Mouse (Mus musculus) limb, embryonic 11.5 days (tissue): Measurements from ENCODE around the gene Plcb1. TPM values are rescaled to one million over a fixed set of nuclear protein-coding genes. Genes with fewer than 3 reads are reported as not detected.

Source experiments
- ATAC-seq: fragments of 200-750 bp; cut with Nextera tagmentation; 2 replicates; pipeline ENCODE4 v1.8.0; 2017; ENCODE audit warnings: low read depth; ENCODE audit not compliant: insufficient number of reproducible peaks, low FRiP score, low TSS enrichment
- DNase-seq: peaks from one replicate; pipeline ENCODE4 v3.0.0-alpha.2; 2015; ENCODE audit warnings: low spot score
- H3K27ac ChIP-seq: fragments of 300-500 bp; sonication (generic); replicated peaks from 2 replicates; pipeline ENCODE4 v1.5.1; 2014; ENCODE audit warnings: low read depth, mild to moderate bottlenecking, low read length
- H3K27me3 ChIP-seq: fragments of 300-500 bp; sonication (generic); 2 replicates; pipeline ENCODE4 v1.6.1; 2014; ENCODE audit warnings: mild to moderate bottlenecking, low read length, mixed read lengths; ENCODE audit not compliant: control insufficient read depth, insufficient read depth
- H3K36me3 ChIP-seq: fragments of 300-500 bp; sonication (generic); 2 replicates; pipeline ENCODE4 v1.6.1; 2014; ENCODE audit warnings: mild to moderate bottlenecking, low read length, moderate library complexity, mixed read lengths; ENCODE audit not compliant: control insufficient read depth, insufficient read depth
- H3K4me1 ChIP-seq: fragments of 300-500 bp; sonication (generic); 2 replicates; pipeline ENCODE4 v1.6.1; 2014; ENCODE audit warnings: low read length, mixed read lengths; ENCODE audit not compliant: control insufficient read depth, insufficient read depth
- H3K4me2 ChIP-seq: fragments of 300-500 bp; sonication (generic); 2 replicates; pipeline ENCODE4 v1.6.1; 2014; ENCODE audit warnings: low read depth, mild to moderate bottlenecking, moderate library complexity; ENCODE audit not compliant: severe bottlenecking
- H3K4me3 ChIP-seq: fragments of 300-500 bp; sonication (generic); 2 replicates; pipeline ENCODE4 v1.5.1; 2014; ENCODE audit warnings: low read depth, low read length
- H3K9ac ChIP-seq: fragments of 300-500 bp; sonication (generic); 2 replicates; pipeline ENCODE4 v1.6.1; 2014; ENCODE audit warnings: mild to moderate bottlenecking, low read length
- H3K9me3 ChIP-seq: fragments of 300-500 bp; sonication (generic); 2 replicates; pipeline ENCODE4 v1.6.1; 2016; ENCODE audit warnings: low read length; ENCODE audit not compliant: control insufficient read depth
- WGBS: fragments of 180-500 bp; shearing (Covaris S2); extraction: QIAGEN DNeasy Blood & Tissue Kit; methylation state at CpG from one replicate; pipeline ENCODE4 v1.1.7; 2014; 5-methylcytosine and 5-hydroxymethylcytosine counted together
- polyA plus RNA-seq: library from polyadenylated mRNA; unstranded; fragments of >200 nt; fragmentation: Nextera tagmentation; extraction: Ambion mirVana; gene quantifications from 2 replicates; pipeline ENCODE4 v1.2.1, GENCODE M21; 2014

The Plcb1 gene
- polyA plus RNA-seq, 1 experiment from 2014 or later = 10.4 TPM

DNA sequence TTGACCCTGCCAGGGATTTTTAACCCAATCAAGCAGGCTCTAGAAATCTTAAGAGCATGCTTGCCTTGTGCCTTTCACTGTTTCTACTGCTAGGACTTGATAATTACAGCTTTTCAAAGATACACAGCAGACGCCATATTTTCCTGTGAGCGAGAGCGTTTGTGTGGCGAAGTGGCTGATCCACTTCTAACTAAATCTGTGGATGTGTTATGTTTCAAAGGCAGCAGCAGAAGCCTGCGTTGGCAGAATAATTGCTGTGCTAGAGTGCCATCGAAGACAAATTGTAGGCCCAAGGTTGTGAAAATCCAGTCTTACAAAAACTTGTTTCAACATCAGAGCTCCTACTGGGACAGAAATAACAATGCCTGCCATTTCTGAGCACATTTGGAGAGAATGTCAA, 263.4 kb downstream of the Plcb1 start:
- H3K4me1 ChIP-seq = no peaks in the 10 kb centered on the region
- H3K4me3 ChIP-seq = no peak overlapping the region
- H3K4me2 ChIP-seq = no peak overlapping the region
- ATAC-seq (no peak), DNase-seq (no peak)
- H3K9ac ChIP-seq = no peak overlapping the region
- no peaks in the 10 kb centered on the region for H3K36me3 ChIP-seq
- H3K9me3 ChIP-seq = no peaks in the 10 kb centered on the region
- H3K27me3 ChIP-seq = no peaks in the 10 kb centered on the region
- H3K27ac ChIP-seq = no peak overlapping the region
- 76% methylated on average over 6 of the region's 6 CpGs for WGBS

- Histone ChIP-seq H3K4me3 (no peak overlapping the region), H3K36me3 (no peaks in the 10 kb centered on the region), H3K4me1 (no peaks in the 10 kb centered on the region), H3K27ac (no peak overlapping the region), H3K9me3 (no peaks in the 10 kb centered on the region), H3K27me3 (no peaks in the 10 kb centered on the region), H3K4me2 (no peak overlapping the region), H3K9ac (no peak overlapping the region)
- WGBS = 73% methylated on average over 4 of the region's 4 CpGs
- no peak for ATAC-seq
- no peak for DNase-seq
Observed at GRCm38 (mm10) chr2:135051540-135052288, 265.8 kb downstream of the Plcb1 start.

DNA sequence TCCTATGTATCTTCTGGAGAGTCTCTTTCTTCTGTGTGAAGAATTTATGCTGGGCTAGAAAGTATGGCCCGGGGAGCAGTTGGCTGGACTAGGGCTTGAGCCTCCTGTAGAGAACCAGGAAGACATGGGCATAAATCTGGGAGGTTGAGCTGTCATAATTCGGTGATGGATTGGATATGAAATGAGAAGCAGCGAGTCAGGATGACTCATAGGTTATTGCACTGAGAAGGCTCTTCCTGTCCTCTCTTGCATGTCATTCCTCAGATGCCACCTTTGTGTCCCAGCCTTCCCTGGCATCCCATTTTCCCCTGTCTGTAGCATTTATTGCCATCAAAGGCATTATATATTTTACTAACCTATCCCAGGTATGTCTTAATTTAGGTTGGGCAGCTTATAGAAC, 267.5 kb downstream of the Plcb1 start:
- Histone ChIP-seq H3K9me3 (no peaks in the 10 kb centered on the region), H3K27ac (no peak overlapping the region), H3K4me2 (no peak overlapping the region), H3K9ac (no peak overlapping the region), H3K36me3 (no peaks in the 10 kb centered on the region), H3K27me3 (no peaks in the 10 kb centered on the region), H3K4me3 (no peak overlapping the region), H3K4me1 (no peaks in the 10 kb centered on the region)
- ATAC-seq = no peak
- WGBS = 88% methylated on average over 3 of the region's 3 CpGs
- DNase-seq = no peak

- Histone ChIP-seq H3K9me3 (no peaks in the 10 kb centered on the region), H3K4me3 (no peak overlapping the region), H3K27ac (no peak overlapping the region), H3K36me3 (no peaks in the 10 kb centered on the region), H3K9ac (no peak overlapping the region), H3K4me1 (no peaks in the 10 kb centered on the region), H3K27me3 (no peaks in the 10 kb centered on the region), H3K4me2 (no peak overlapping the region)
- no peak for DNase-seq
- no peak for ATAC-seq
Observed at GRCm38 (mm10) chr2:135067419-135067818, 281.6 kb downstream of the Plcb1 start.

- Histone ChIP-seq H3K9me3 (no peaks in the 10 kb centered on the region), H3K4me3 (no peak overlapping the region), H3K4me2 (no peak overlapping the region), H3K4me1 (no peaks in the 10 kb centered on the region), H3K36me3 (no peaks in the 10 kb centered on the region), H3K9ac (no peak overlapping the region), H3K27me3 (no peaks in the 10 kb centered on the region), H3K27ac (no peak overlapping the region)
- DNase-seq = no peak
- ATAC-seq = no peak
- 60% methylated on average over 4 of the region's 4 CpGs for WGBS
Observed at GRCm38 (mm10) chr2:135071349-135071748, 285.5 kb downstream of the Plcb1 start.

DNA sequence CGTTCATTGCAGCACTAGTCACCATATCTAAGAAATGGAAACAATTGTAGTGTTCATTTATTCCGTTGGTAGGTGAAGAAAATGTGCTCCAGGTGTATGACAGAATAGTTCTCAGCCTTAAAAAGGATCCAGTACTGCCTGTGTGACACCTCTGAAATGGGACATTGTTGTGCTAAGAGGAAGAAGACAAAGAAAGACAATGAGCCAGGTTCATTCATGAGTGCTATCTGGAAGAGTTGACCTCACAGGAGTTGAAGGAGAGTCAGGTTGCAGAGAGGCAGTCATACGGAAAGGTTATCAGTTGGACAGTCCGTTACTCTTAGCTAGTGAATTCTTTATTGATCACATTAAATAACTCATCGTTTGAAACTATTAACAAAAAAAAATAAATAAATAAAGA, 286.6 kb downstream of the Plcb1 start:
- WGBS = 85% methylated on average over 5 of the region's 5 CpGs
- ATAC-seq = no peak

GRCm38 (mm10) chr2:135073014-135073413, 287.1 kb downstream of the Plcb1 start:
- H3K27ac ChIP-seq = no peak overlapping the region
- no peaks in the 10 kb centered on the region for H3K36me3 ChIP-seq
- no peaks in the 10 kb centered on the region for H3K4me1 ChIP-seq
- no peak overlapping the region for H3K4me3 ChIP-seq
- DNase-seq (no peak), ATAC-seq (no peak)
- 82% methylated on average over 5 of the region's 5 CpGs for WGBS
- no peak overlapping the region for H3K4me2 ChIP-seq
- no peaks in the 10 kb centered on the region for H3K27me3 ChIP-seq
- H3K9me3 ChIP-seq = no peaks in the 10 kb centered on the region
- H3K9ac ChIP-seq = no peak overlapping the region

More for the DNA sequence above, 286.6 kb downstream of the Plcb1 start:
- H3K4me3 ChIP-seq = no peak overlapping the region
- no peaks in the 10 kb centered on the region for H3K36me3 ChIP-seq
- DNase-seq = no peak
- H3K4me1 ChIP-seq = no peaks in the 10 kb centered on the region
- no peak overlapping the region for H3K27ac ChIP-seq
- no peaks in the 10 kb centered on the region for H3K27me3 ChIP-seq
- H3K9ac ChIP-seq = no peak overlapping the region
- no peaks in the 10 kb centered on the region for H3K9me3 ChIP-seq
- H3K4me2 ChIP-seq = no peak overlapping the region

DNA sequence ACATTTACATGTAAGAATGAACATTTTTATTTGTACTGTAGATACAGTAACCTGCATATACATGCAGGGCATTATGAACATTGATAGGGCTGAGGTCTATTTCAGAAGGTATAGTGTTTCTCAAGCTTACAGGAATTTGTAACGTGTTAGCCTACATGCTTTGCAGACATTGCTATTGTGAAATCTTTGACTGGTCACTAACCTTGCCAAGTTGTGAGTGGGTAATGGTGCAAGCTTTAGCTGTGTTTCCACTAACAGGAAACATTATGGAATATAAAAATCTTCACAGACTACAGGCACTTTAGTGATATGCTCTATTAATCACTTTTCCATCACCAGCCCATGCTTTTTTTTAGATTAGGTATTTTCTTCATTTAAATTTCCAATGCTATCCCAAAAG, 289.5 kb downstream of the Plcb1 start:
- H3K9ac ChIP-seq = no peak overlapping the region
- no peak overlapping the region for H3K4me3 ChIP-seq
- H3K27me3 ChIP-seq = no peaks in the 10 kb centered on the region
- ATAC-seq (no peak), DNase-seq (no peak)
- H3K4me2 ChIP-seq = no peak overlapping the region
- H3K36me3 ChIP-seq = no peaks in the 10 kb centered on the region
- no peaks in the 10 kb centered on the region for H3K4me1 ChIP-seq
- no peaks in the 10 kb centered on the region for H3K9me3 ChIP-seq
- H3K27ac ChIP-seq = no peak overlapping the region
- WGBS = 88% methylated on average over 1 of the region's 1 CpGs

- 74% methylated on average over 5 of the region's 5 CpGs for WGBS
- no peaks in the 10 kb centered on the region for H3K27me3 ChIP-seq
- no peak overlapping the region for H3K27ac ChIP-seq
- no peaks in the 10 kb centered on the region for H3K9me3 ChIP-seq
- no peak overlapping the region for H3K4me3 ChIP-seq
- no peak overlapping the region for H3K4me2 ChIP-seq
- H3K36me3 ChIP-seq = no peaks in the 10 kb centered on the region
- no peaks in the 10 kb centered on the region for H3K4me1 ChIP-seq
- no peak for DNase-seq
- no peak overlapping the region for H3K9ac ChIP-seq
- no peak for ATAC-seq
Observed at GRCm38 (mm10) chr2:135092588-135093162, 306.8 kb downstream of the Plcb1 start.
